Mouse (Mus musculus): ENCODE results near the gene Nrn1. TPM values are rescaled to one million over a fixed set of nuclear protein-coding genes. Genes with fewer than 3 reads are reported as not detected.

Gene Nrn1
- polyA plus RNA-seq, 1 experiment from 2014 or later: 1.8 TPM

DNA sequence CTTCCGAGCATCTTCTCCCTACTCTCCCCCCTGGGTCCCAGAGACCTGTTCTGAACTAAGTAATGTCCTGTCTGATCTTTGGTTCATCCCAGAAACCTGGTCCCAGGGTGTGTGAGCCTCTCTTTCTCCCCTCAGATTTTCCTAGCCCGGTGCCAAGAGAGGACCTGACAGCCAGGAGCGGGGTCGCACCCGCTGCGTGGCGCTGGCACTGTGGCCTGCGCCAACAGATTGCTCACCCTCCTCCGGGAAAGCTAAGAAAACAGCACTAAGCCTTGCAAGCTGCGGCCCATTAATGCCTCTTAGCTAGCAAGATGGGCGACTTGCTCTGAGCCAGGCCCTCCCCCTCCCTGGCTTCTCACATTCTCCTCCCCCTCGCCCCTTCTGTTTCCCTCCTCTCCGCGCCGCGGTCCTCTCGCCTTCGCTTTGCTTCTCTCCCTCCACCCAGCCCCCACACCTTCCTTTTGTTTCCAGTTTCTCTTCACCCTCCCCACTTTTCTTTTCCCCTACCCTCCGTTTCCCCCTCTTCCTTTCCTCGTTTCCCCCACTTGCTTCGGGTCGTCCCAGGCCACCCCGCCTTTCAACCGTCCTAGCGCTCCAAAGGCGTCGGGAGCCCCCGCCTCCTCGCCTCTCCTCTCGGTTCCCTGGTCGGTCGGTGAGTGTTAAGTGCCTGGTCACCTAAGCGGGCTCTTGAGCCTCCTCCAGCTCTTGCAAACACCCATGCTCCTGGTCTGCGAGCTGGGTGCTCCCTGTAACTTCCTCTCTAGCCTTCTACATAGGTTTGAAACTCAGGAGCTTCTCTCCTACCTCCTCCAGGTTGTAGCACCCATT, 7.8 kb downstream of the Nrn1 start:
- Histone ChIP-seq H3K36me3 (ENCODE audit: control insufficient read depth, insufficient read depth, low read length) (no peaks in the 10 kb centered on the region), H3K9ac (ENCODE audit: low read length) (no peak overlapping the region), H3K4me2 (replicated peaks; ENCODE audit: low read depth) (peak overlapping the region; percentile 42), H3K9me3 (ENCODE audit: control insufficient read depth, low read length) (no peaks in the 10 kb centered on the region), H3K27me3 (ENCODE audit: control insufficient read depth, insufficient read depth, low read length) (peaks cover 22% of the 10 kb centered on the region), H3K27ac (replicated peaks) (no peak overlapping the region), H3K4me3 (ENCODE audit: low read depth, low read length) (peak overlapping the region; percentile 29), H3K4me1 (replicated peaks; ENCODE audit: control insufficient read depth, insufficient read depth) (peaks cover 5% of the 10 kb centered on the region; the same call in 1 of the 2 replicates)
- TF ChIP-seq CTCF (IDR thresholded peaks at IDR 0.05; ENCODE audit: low read depth) (no peak), EP300 (optimal IDR thresholded peaks at IDR 0.05) (no peak)
- 2% methylated on average over 34 of the region's 34 CpGs for WGBS
- DNase-seq (ENCODE audit: low spot score) (peak; percentile 34), ATAC-seq (ENCODE audit: low FRiP score, low TSS enrichment) (0 out of 2 replicates have a peak, but pooled peaks have one; percentile 24)

DNA sequence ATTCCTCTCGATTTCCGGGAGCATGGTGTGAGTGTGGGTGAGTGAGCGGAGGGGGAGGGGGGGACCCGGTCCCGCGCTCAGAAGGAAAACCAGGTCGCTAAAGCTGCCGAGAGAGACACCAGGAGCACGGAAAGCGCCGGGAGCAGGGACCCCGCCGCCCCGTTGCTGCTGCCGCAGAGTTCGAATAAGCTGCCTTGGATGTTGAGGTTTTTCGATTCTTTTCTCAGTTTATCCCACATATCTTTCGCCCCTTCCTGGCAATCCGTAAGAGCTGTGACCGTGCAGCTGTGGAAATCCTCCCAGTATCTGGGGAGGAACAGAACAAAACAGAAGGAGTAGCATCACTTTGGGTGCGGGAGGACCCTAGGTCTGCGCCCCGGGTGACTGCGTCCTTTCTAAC, 8.4 kb downstream of the Nrn1 start:
- peak overlapping the region; percentile 29; the same call in 1 of the 2 replicates for H3K4me3 ChIP-seq (ENCODE audit: low read depth, low read length)
- WGBS: 4% methylated on average over 24 of the region's 24 CpGs
- ATAC-seq (ENCODE audit: low FRiP score, low TSS enrichment) (no peak), DNase-seq (ENCODE audit: low spot score) (peak; percentile 16)
- H3K4me1 ChIP-seq (replicated peaks; ENCODE audit: control insufficient read depth, insufficient read depth): peaks cover 5% of the 10 kb centered on the region; the same call in 1 of the 2 replicates
- peak overlapping the region; percentile 42 for H3K4me2 ChIP-seq (replicated peaks; ENCODE audit: low read depth)
- H3K36me3 ChIP-seq (ENCODE audit: control insufficient read depth, insufficient read depth, low read length): no peaks in the 10 kb centered on the region
- H3K27me3 ChIP-seq (ENCODE audit: control insufficient read depth, insufficient read depth, low read length): peaks cover 22% of the 10 kb centered on the region
- H3K9me3 ChIP-seq (ENCODE audit: control insufficient read depth, low read length): no peaks in the 10 kb centered on the region
- TF ChIP-seq CTCF (IDR thresholded peaks at IDR 0.05; ENCODE audit: low read depth) (no peak), EP300 (optimal IDR thresholded peaks at IDR 0.05) (no peak)
- no peak overlapping the region for H3K27ac ChIP-seq (replicated peaks)
- no peak overlapping the region for H3K9ac ChIP-seq (ENCODE audit: low read length)

DNA sequence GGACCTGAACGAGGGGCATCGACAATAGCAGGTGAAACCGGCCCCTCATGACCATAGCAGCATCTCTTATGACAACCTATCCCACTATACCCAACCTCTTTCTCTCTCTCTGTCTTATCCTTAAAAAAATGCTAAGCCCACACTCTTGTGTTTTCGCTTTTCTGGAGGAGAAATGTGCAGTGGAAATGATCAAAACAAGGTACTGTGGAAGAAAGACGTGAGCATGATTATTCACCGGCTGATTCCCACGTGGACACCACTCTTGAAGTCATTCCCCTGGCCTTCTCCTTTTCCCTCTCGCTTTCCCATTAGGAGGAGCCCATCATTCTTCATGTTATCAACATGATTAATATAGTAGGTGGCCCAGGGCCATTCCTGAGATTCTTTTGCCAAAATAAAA, 9.1 kb downstream of the Nrn1 start:
- Histone ChIP-seq H3K9ac (ENCODE audit: low read length) (no peak overlapping the region), H3K27ac (replicated peaks) (no peak overlapping the region), H3K27me3 (ENCODE audit: control insufficient read depth, insufficient read depth, low read length) (peaks cover 18% of the 10 kb centered on the region), H3K4me1 (replicated peaks; ENCODE audit: control insufficient read depth, insufficient read depth) (peaks cover 5% of the 10 kb centered on the region; the same call in 1 of the 2 replicates), H3K4me3 (ENCODE audit: low read depth, low read length) (no peak overlapping the region), H3K36me3 (ENCODE audit: control insufficient read depth, insufficient read depth, low read length) (no peaks in the 10 kb centered on the region), H3K9me3 (ENCODE audit: control insufficient read depth, low read length) (no peaks in the 10 kb centered on the region), H3K4me2 (replicated peaks; ENCODE audit: low read depth) (no peak overlapping the region)
- no peak for DNase-seq (ENCODE audit: low spot score)
- ATAC-seq (ENCODE audit: low FRiP score, low TSS enrichment): no peak
- TF ChIP-seq CTCF (IDR thresholded peaks at IDR 0.05; ENCODE audit: low read depth) (no peak), EP300 (optimal IDR thresholded peaks at IDR 0.05) (no peak)
- WGBS: 6% methylated on average over 8 of the region's 8 CpGs

DNA sequence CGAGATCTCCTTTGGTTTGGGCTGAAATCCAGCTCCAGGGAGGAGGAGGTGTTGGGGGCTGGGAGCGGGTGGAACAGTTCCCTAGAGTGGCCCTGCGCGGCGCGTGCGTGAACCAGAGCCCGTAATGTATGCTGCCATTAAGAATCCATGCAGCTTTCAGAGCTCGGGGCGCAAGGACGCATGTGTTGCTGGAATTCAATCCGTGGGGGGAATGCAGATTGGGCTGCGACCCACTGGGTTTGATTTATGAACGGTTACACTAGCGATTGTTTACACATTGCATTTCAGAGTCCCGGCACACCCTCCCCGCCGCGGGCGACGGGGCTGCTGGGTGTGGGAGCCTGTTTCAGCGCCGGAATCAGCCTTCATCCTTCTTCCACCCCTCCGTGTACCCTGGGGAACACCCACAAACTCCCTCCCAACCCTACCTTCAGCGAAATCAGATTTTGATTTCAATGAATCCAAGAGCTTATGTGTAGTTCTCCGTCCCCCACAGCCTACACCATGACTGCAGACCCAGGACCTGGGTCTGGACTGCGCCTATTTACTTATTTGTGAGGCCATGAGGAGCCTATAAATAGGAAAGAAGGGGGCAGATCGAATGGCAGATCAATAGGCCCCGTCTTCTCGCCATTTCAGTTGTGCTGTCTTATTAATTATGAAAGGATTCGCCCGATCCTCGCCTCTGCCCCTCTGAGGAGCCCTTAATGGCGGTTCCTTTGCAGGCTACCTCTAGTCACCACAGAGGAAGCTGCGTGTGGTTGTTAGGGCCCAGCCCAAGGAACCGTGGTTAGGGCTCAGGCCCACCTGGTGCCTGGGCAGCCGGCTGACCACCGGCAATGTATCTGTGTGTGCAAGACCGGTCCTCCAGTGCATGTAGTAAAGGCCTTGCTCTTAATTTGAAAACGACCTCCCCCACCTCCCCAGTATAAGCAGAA, 10.1 kb downstream of the Nrn1 start:
- no peak overlapping the region for H3K9ac ChIP-seq (ENCODE audit: low read length)
- no peak overlapping the region for H3K27ac ChIP-seq (replicated peaks)
- H3K4me2 ChIP-seq (replicated peaks; ENCODE audit: low read depth): peak overlapping the region; percentile 31; the same call in 1 of the 2 replicates
- H3K27me3 ChIP-seq (ENCODE audit: control insufficient read depth, insufficient read depth, low read length): peaks cover 16% of the 10 kb centered on the region
- WGBS: 3% methylated on average over 40 of the region's 40 CpGs
- peak; percentile 39 for DNase-seq (ENCODE audit: low spot score)
- peaks cover 5% of the 10 kb centered on the region; the same call in 1 of the 2 replicates for H3K4me1 ChIP-seq (replicated peaks; ENCODE audit: control insufficient read depth, insufficient read depth)
- H3K4me3 ChIP-seq (ENCODE audit: low read depth, low read length): peak overlapping the region; percentile 19
- TF ChIP-seq EP300 (optimal IDR thresholded peaks at IDR 0.05) (no peak), CTCF (IDR thresholded peaks at IDR 0.05; ENCODE audit: low read depth) (no peak)
- H3K36me3 ChIP-seq (ENCODE audit: control insufficient read depth, insufficient read depth, low read length): no peaks in the 10 kb centered on the region
- no peaks in the 10 kb centered on the region for H3K9me3 ChIP-seq (ENCODE audit: control insufficient read depth, low read length)
- ATAC-seq (ENCODE audit: low FRiP score, low TSS enrichment): no peak

DNA sequence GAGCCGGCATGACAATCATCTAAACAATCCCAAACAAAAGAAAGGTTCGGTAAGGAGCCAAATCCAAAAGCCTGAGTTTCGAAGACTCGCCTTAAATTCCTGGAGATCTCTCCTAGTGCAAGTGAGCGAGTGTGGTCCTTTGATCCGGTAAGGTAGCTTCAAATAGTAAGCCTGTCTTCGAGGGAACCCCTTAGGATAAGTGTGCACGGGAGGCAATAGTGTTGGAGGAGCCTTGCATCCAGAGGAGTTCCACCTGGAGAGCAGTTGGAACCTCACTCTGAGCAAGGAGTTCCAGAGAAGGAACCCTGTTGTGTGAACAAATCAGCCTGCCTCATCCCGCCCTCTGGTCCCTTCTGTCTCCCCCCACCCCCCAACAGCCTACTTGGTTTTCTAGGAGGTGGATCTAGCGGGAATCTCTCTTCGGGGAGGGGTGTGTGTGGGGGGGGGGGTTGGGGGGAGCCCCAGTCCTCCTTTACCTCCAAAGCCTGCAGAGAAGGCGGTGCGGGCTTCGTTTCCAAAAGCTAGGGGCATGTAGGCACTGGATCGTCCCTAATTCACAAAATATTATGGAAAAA, 11.1 kb downstream of the Nrn1 start:
- no peak overlapping the region for H3K4me3 ChIP-seq (ENCODE audit: low read depth, low read length)
- H3K4me1 ChIP-seq (replicated peaks; ENCODE audit: control insufficient read depth, insufficient read depth): peaks cover 5% of the 10 kb centered on the region; the same call in 1 of the 2 replicates
- ATAC-seq (ENCODE audit: low FRiP score, low TSS enrichment) (no peak), DNase-seq (ENCODE audit: low spot score) (no peak)
- no peak overlapping the region for H3K4me2 ChIP-seq (replicated peaks; ENCODE audit: low read depth)
- WGBS: 6% methylated on average over 15 of the region's 15 CpGs
- H3K27me3 ChIP-seq (ENCODE audit: control insufficient read depth, insufficient read depth, low read length): peaks cover 16% of the 10 kb centered on the region
- no peaks in the 10 kb centered on the region for H3K9me3 ChIP-seq (ENCODE audit: control insufficient read depth, low read length)
- H3K36me3 ChIP-seq (ENCODE audit: control insufficient read depth, insufficient read depth, low read length): no peaks in the 10 kb centered on the region
- H3K27ac ChIP-seq (replicated peaks): no peak overlapping the region
- no peak overlapping the region for H3K9ac ChIP-seq (ENCODE audit: low read length)
- TF ChIP-seq EP300 (optimal IDR thresholded peaks at IDR 0.05) (no peak), CTCF (IDR thresholded peaks at IDR 0.05; ENCODE audit: low read depth) (no peak)
